Mouse (Mus musculus): Measurements from ENCODE around the gene Olfr1082.
"Not testable (repeated sequence)": the region's sequence is repeated elsewhere in the genome, so short reads cannot be mapped to it uniquely, and the experiment has no call there.

The Olfr1082 gene

DNA sequence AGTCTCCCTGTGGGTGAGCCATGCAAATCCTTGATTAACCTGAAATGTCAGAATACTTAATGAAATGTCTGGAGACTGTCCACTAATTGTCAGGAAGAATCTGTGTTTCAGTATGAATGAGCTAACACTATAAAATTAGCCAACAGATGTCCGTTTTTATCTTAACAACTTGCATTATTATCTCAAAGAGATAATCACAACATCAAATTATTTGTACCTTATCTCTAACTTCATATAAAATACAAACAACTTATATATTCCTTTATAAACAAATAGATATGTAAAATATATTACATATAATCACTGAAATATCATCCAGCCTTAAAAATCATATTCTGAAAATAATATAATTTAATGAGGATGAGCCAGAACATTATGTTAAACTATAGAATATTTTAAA is at the start of gene Olfr1082:
TSS of gene Olfr1082 (minus strand) at position 101 of the 400 bp plus-strand sequence.
- POLR2A ChIA-PET, CTCF ChIA-PET: not testable (repeated sequence)

GRCm38 (mm10) chr2:86639625-86640024 is 40.9 kb upstream of the Olfr1082 start, which contains the start of gene Olfr1084:
Gene Olfr1084, minus strand, starts transcription at chr2:86639725.
- CTCF ChIA-PET, POLR2A ChIA-PET: not testable (repeated sequence)

DNA sequence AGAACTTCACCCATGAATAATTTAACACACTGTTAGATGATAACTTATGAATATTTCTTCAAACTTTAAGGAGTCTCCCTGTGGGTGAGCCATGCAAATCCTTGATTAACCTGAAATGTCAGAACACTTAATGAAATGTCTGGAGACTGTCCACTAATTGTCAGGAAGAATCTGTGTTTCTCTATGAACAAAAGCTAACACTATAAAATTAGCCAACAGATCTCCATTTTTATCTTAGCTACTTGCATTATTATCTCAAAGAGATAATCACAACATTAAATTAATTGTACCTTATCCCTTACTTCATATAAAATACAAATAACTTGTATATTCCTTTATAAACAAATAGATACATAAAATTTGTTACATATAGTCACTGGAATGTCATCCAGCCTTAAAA is 40.6 kb downstream of the Olfr1082 start, which contains the start of gene Olfr1080:
TSS of gene Olfr1080 (minus strand) at position 101 of the 400 bp plus-strand sequence.
- POLR2A ChIA-PET, CTCF ChIA-PET: not testable (repeated sequence)
